Comparison of ENCODE assay signal across 26 mouse cellular contexts in genomic region chr17:70498256-70498655, GRCm38 (mm10).
DNase-seq lines count a peak whose midpoint lies in the region; ATAC-seq and TF ChIP-seq lines count a peak whose summit lies in the region.
"Had no signal": no experiment of that assay in that cellular context is flagged by ENCODE, and none has a peak within 500 bp of the region (broad histone marks: within the 10 kb centered on the region; RNA-seq: fewer than 3 reads in every experiment).

No protein-coding gene starts in this region.

- no peak overlapping the region for H3K4me3 ChIP-seq in layer of hippocampus, adult 2 months
- H3K4me3 ChIP-seq: embryonic facial prominence, embryonic 12.5 days; embryonic facial prominence, embryonic 15.5 days; gastrocnemius, adult 2 months; heart, embryonic 10.5 days; heart, embryonic 13.5 days; hindbrain, embryonic 15.5 days had no signal

- TF ChIP-seq CTCF in layer of hippocampus, adult 2 months (conservative IDR thresholded peaks at IDR 0.05): no peak

- no peak for DNase-seq in layer of hippocampus, adult 2 months (ENCODE audit: low spot score in 2 of 2)
- DNase-seq in layer of hippocampus, postnatal 14 days (ENCODE audit: low spot score in 2 of 2): no peak
- DNase-seq in 3T3-L1 (ENCODE audit: low read depth, low spot score): peak; percentile 15
- DNase-seq in NIH3T3 (ENCODE audit: low read depth): peak; percentile 15
- DNase-seq in cerebellum, adult 9-10 months: no peak
- DNase-seq: adrenal gland, adult 8-10 months; adrenal gland, postnatal 25 days; B cell, adult 2 months; cerebellum, adult 18-20 months; cerebellum, adult 9-11 months; cerebellum, postnatal 25 days; forebrain, postnatal 0 days; gastrocnemius, adult 2 months; gastrocnemius, postnatal 14 days; heart, adult 18-20 months; heart, postnatal 14 days; heart, postnatal 4 days had no signal

- H3K27ac ChIP-seq in layer of hippocampus, adult 2 months: peak overlapping the region; percentile 76
- H3K27ac ChIP-seq: embryonic facial prominence, embryonic 12.5 days; embryonic facial prominence, embryonic 15.5 days; gastrocnemius, adult 2 months; heart, embryonic 10.5 days; heart, embryonic 13.5 days; hindbrain, embryonic 15.5 days had no signal

- ATAC-seq in inflammation-experienced regulatory T-cells, adult 6 months: no peak
- ATAC-seq: activated CD4-positive, CD25-positive, alpha-beta regulatory T cell, adult 4 months; forebrain, embryonic 14.5 days; forebrain, postnatal 0 days; intestine, embryonic 16.5 days had no signal

Comparison
In these comparisons a context has a peak if more than half of its experiments do, and no peak if none do; other contexts are left out.
1. DNase-seq: peak in 3T3-L1 (single experiment) and NIH3T3 (single experiment); none in layer of hippocampus, adult 2 months (0 of 2), layer of hippocampus, postnatal 14 days (0 of 2) and cerebellum, adult 9-10 months (single experiment).